Mouse (Mus musculus) fibroblast of lung, adult 2 months (primary cell): ENCODE measurements at regions not wholly inside any gene's neighbourhood (a gene's known extent, or its start where the extent isn't known, plus 50 kb on each side); places are given as distances from the start of the nearest gene placed in this dataset.

Source experiments
- DNase-seq: peaks from one replicate; pipeline ENCODE4 v3.0.0-alpha.2; 2011; ENCODE audit warnings: low read depth

- DNase-seq, result no peak
Measured at GRCm38 (mm10) chr5:133267356-133267755, 724.2 kb upstream of the Auts2 start.

- no peak for DNase-seq
Measured at GRCm38 (mm10) chr5:133264976-133265375, 721.8 kb upstream of the Auts2 start.

GRCm38 (mm10) chr5:133218801-133219200 is 675.7 kb upstream of the Auts2 start:
- no peak for DNase-seq

GRCm38 (mm10) chr5:133198546-133198945 is 655.4 kb upstream of the Auts2 start:
- no peak for DNase-seq

GRCm38 (mm10) chr5:133189798-133190571 is 646.8 kb upstream of the Auts2 start:
- DNase-seq, result no peak

GRCm38 (mm10) chr5:133175636-133176035 is 632.5 kb upstream of the Auts2 start:
- DNase-seq, result no peak

- peak; percentile 3 for DNase-seq
Measured at GRCm38 (mm10) chr5:133173155-133173723, 630.1 kb upstream of the Auts2 start.

- no peak for DNase-seq
Measured at GRCm38 (mm10) chr5:133172686-133173085, 629.5 kb upstream of the Auts2 start.

GRCm38 (mm10) chr5:133171266-133171665 is 628.1 kb upstream of the Auts2 start:
- DNase-seq, result no peak

- DNase-seq, result no peak
Measured at GRCm38 (mm10) chr5:133167576-133167975, 624.4 kb upstream of the Auts2 start.

- no peak for DNase-seq
Measured at GRCm38 (mm10) chr5:133167001-133167461, 623.9 kb upstream of the Auts2 start.

- DNase-seq, result no peak
Measured at GRCm38 (mm10) chr5:133156115-133156857, 613.1 kb upstream of the Auts2 start.

GRCm38 (mm10) chr5:133145996-133146395 is 602.9 kb upstream of the Auts2 start:
- DNase-seq, result no peak

GRCm38 (mm10) chr5:133143679-133144078 is 600.5 kb upstream of the Auts2 start:
- DNase-seq, result no peak

GRCm38 (mm10) chr5:133142401-133143115 is 599.4 kb upstream of the Auts2 start:
- no peak for DNase-seq

- DNase-seq, result no peak
Measured at GRCm38 (mm10) chr5:133131042-133131441, 587.9 kb upstream of the Auts2 start.

- DNase-seq, result no peak
Measured at GRCm38 (mm10) chr5:133130316-133130715, 587.2 kb upstream of the Auts2 start.

- no peak for DNase-seq
Measured at GRCm38 (mm10) chr5:133124223-133124622, 581.1 kb upstream of the Auts2 start.

GRCm38 (mm10) chr5:133113946-133114345 is 570.8 kb upstream of the Auts2 start:
- DNase-seq, result no peak

GRCm38 (mm10) chr5:133113183-133113582 is 570.0 kb upstream of the Auts2 start:
- DNase-seq, result no peak

GRCm38 (mm10) chr5:133106691-133107354 is 563.7 kb upstream of the Auts2 start:
- no peak for DNase-seq

GRCm38 (mm10) chr5:133096340-133096739 is 553.2 kb upstream of the Auts2 start:
- DNase-seq, result no peak
